Mouse (Mus musculus): Measurements from ENCODE around the gene Flot1.

GRCm38 (mm10) chr17:35833894-35834293 is 10.9 kb downstream of the Flot1 start:
- TF ChIP-seq CTCF (conservative IDR thresholded peaks at IDR 0.05; ENCODE audit: low read length): no peak
- no peak for TF ChIP-seq NANOG (IDR thresholded peaks at IDR 0.05; ENCODE audit: borderline replicate concordance, low read length)
- no peak for TF ChIP-seq POU5F1 (IDR thresholded peaks at IDR 0.05; ENCODE audit: borderline replicate concordance, low read length)

Data from E14TG2a.4 (cell line).